Mouse (Mus musculus): ENCODE measurements around the gene Ip6k1.

- TF ChIP-seq POLR2A (IDR thresholded peaks at IDR 0.05; ENCODE audit: insufficient read length, low read depth) (no peak), USF1 (IDR thresholded peaks at IDR 0.05; ENCODE audit: low read depth) (no peak)
Observed at GRCm38 (mm10) chr9:107970311-107970710, 32.0 kb upstream of the Ip6k1 start.

Measured in myocyte (in vitro differentiated cells).